In genomic region chr7:135641698-135642507, GRCm38 (mm10) we compare ENCODE assay signal across 10 mouse cellular contexts.
A peak's percentile ranks its signal among the peaks of the same experiment; 100 is the strongest.
DNase-seq lines count a peak whose midpoint lies in the region; ATAC-seq and TF ChIP-seq lines count a peak whose summit lies in the region.
"Had no signal": no experiment of that assay in that cellular context is flagged by ENCODE, and none has a peak within 500 bp of the region (broad histone marks: within the 10 kb centered on the region; RNA-seq: fewer than 3 reads in every experiment).

No protein-coding gene starts in this region.

- no peak overlapping the region for H3K9ac ChIP-seq in forebrain, embryonic 14.5 days (ENCODE audit: low read length)
- H3K9ac ChIP-seq: limb, embryonic 15.5 days; stomach, embryonic 15.5 days had no signal

- intact Hi-C loops in gastrocnemius, adult 2 months (cut with DNase I): no loop called here
- intact Hi-C loops in gastrocnemius, postnatal 36 days (cut with DNase I): no loop called here

- peaks cover 7% of the 10 kb centered on the region for H3K4me1 ChIP-seq in forebrain, embryonic 14.5 days (ENCODE audit: control insufficient read depth, insufficient read depth, low read length)
- H3K4me1 ChIP-seq: stomach, embryonic 15.5 days had no signal

- peak; percentile 69 for TF ChIP-seq CTCF in gastrocnemius, adult 2 months (IDR thresholded peaks at IDR 0.05)

- 27% methylated on average over 14 of the region's 14 CpGs for WGBS in forebrain, embryonic 14.5 days

- no peaks in the 10 kb centered on the region for H3K9me3 ChIP-seq in forebrain, embryonic 14.5 days (replicated peaks; ENCODE audit: control insufficient read depth, low read length)
- H3K9me3 ChIP-seq: limb, embryonic 15.5 days; stomach, embryonic 15.5 days had no signal

- no peak for DNase-seq in gastrocnemius, adult 2 months
- no peak for DNase-seq in gastrocnemius, postnatal 36 days
- peak; percentile 25 to 31 for DNase-seq in B cell, adult 2 months
- DNase-seq in c-Kit-positive CD71-positive TER-119-negative erythroid progenitor cells, embryonic 14.5 days (ENCODE audit: low read depth): peak; percentile 23
- DNase-seq in forebrain, embryonic 14.5 days (ENCODE audit: low spot score): peak; percentile 90
- peak; percentile 60 to 88 for DNase-seq in layer of hippocampus, adult 18-20 months (ENCODE audit: low spot score in 2 of 2)
- DNase-seq in splenic B cell, adult 2 months (ENCODE audit: low read depth, low spot score): peak; percentile 59

- no peaks in the 10 kb centered on the region for H3K27me3 ChIP-seq in forebrain, embryonic 14.5 days (replicated peaks; ENCODE audit: control insufficient read depth, insufficient read depth, low read length)
- H3K27me3 ChIP-seq in splenic B cell, adult 2 months (ENCODE audit: control insufficient read depth, insufficient read depth, low read length, poor library complexity, severe bottlenecking): no peaks in the 10 kb centered on the region
- H3K27me3 ChIP-seq: limb, embryonic 15.5 days; stomach, embryonic 15.5 days had no signal

- peak; percentile 84 for ATAC-seq in forebrain, embryonic 14.5 days
- ATAC-seq in megakaryocyte, adult 5-6 weeks (ENCODE audit: poor library complexity, severe bottlenecking): peak; percentile 67

- peak overlapping the region; percentile 24; the same call in 1 of the 2 replicates for H3K4me2 ChIP-seq in forebrain, embryonic 14.5 days (ENCODE audit: low read length)
- H3K4me2 ChIP-seq: limb, embryonic 15.5 days; stomach, embryonic 15.5 days had no signal

- H3K4me3 ChIP-seq in gastrocnemius, adult 2 months: peak overlapping the region; percentile 28; the same call in 1 of the 2 replicates
- H3K4me3 ChIP-seq in forebrain, embryonic 14.5 days (ENCODE audit: low read depth, low read length): no peak overlapping the region
- H3K4me3 ChIP-seq: limb, embryonic 15.5 days; stomach, embryonic 15.5 days had no signal

- H3K36me3 ChIP-seq in forebrain, embryonic 14.5 days (ENCODE audit: control insufficient read depth, insufficient read depth, low read length): no peaks in the 10 kb centered on the region
- H3K36me3 ChIP-seq in splenic B cell, adult 2 months (ENCODE audit: control insufficient read depth, insufficient read depth, low read length, poor library complexity, severe bottlenecking): no peaks in the 10 kb centered on the region
- H3K36me3 ChIP-seq: limb, embryonic 15.5 days; stomach, embryonic 15.5 days had no signal

- H3K27ac ChIP-seq in gastrocnemius, adult 2 months: no peak overlapping the region
- peak overlapping the region; percentile 76 for H3K27ac ChIP-seq in forebrain, embryonic 14.5 days (ENCODE audit: low read depth, low read length)
- H3K27ac ChIP-seq: limb, embryonic 15.5 days; stomach, embryonic 15.5 days had no signal

Comparison
In these comparisons a context has a peak if more than half of its experiments do, and no peak if none do; other contexts are left out.
1. DNase-seq: peak in B cell, adult 2 months (2 of 2), c-Kit-positive CD71-positive TER-119-negative erythroid progenitor cells, embryonic 14.5 days (single experiment), forebrain, embryonic 14.5 days (single experiment), layer of hippocampus, adult 18-20 months (2 of 2) and splenic B cell, adult 2 months (single experiment); none in gastrocnemius, adult 2 months (single experiment) and gastrocnemius, postnatal 36 days (0 of 2).